ENCODE assay signal across 16 mouse cellular contexts in the genomic region with DNA sequence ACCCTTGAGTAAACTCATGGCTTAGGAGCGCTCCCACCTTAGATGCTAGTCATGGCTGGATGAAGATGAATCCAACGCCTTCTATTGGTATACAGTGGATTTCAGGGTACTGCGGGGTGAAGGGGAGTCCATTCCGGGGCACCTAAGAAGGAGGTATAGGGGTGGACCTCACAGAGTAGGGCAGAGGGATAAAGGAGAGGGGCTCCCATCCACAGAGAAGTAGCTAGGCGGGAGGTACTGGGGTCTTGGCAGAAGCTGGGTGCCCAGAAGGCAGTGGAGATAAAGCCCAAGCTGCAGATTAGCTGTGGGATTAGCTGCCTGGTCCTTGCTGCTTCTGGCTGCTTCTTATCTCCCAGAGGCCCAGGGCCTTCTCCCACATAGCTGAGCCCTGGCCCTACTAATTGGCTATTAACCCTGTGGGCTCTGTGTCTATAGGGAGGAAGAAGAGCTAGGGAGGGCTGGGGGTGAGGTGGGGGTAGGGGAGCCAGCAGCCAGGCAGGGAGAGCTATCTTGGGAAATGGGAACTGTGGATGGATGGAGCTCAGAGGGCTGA. TPM values are rescaled to one million over a fixed set of nuclear protein-coding genes. Genes with fewer than 3 reads are reported as not detected.
DNase-seq lines count a peak whose midpoint lies in the region; ATAC-seq and TF ChIP-seq lines count a peak whose summit lies in the region.
"Had no signal": no experiment of that assay in that cellular context is flagged by ENCODE, and none has a peak within 500 bp of the region (broad histone marks: within the 10 kb centered on the region; RNA-seq: fewer than 3 reads in every experiment).

No protein-coding gene starts in this region.

- H3K27ac ChIP-seq in heart, embryonic 12.5 days (ENCODE audit: poor library complexity, severe bottlenecking), result no peak overlapping the region
- H3K27ac ChIP-seq in heart, adult 2 months, result no peak overlapping the region
- peak overlapping the region; percentile 42 for H3K27ac ChIP-seq in MEL (ENCODE audit: control insufficient read depth, low read depth, low read length)
- H3K27ac ChIP-seq in hindbrain, embryonic 12.5 days, result peak overlapping the region; percentile 72
- peak overlapping the region; percentile 53; the same call in 1 of the 2 replicates for H3K27ac ChIP-seq in midbrain, embryonic 10.5 days (replicated peaks)
- H3K27ac ChIP-seq: embryonic facial prominence, embryonic 15.5 days; gastrocnemius, adult 2 months; macrophage had no signal

- no peak overlapping the region for H3K4me3 ChIP-seq in heart, embryonic 12.5 days
- H3K4me3 ChIP-seq in heart, adult 2 months, result no peak overlapping the region
- no peak overlapping the region for H3K4me3 ChIP-seq in MEL (ENCODE audit: control insufficient read depth in 1 of 2, insufficient read depth in 1 of 2, low read depth in 2 of 2, low read length in 2 of 2)
- H3K4me3 ChIP-seq in hindbrain, embryonic 12.5 days, result no peak overlapping the region
- H3K4me3 ChIP-seq in midbrain, embryonic 10.5 days, result no peak overlapping the region
- H3K4me3 ChIP-seq: embryonic facial prominence, embryonic 15.5 days; gastrocnemius, adult 2 months had no signal

- 46% methylated on average over 5 of the region's 5 CpGs for WGBS in heart, embryonic 12.5 days
- WGBS in heart, adult 2 months, result 69% methylated on average over 5 of the region's 5 CpGs
- 78% methylated on average over 5 of the region's 5 CpGs for WGBS in hindbrain, embryonic 12.5 days
- 68% methylated on average over 5 of the region's 5 CpGs for WGBS in midbrain, embryonic 10.5 days

- peak overlapping the region; percentile 1; the same call in 1 of the 2 replicates for H3K4me2 ChIP-seq in heart, embryonic 12.5 days
- no peak overlapping the region for H3K4me2 ChIP-seq in hindbrain, embryonic 12.5 days (replicated peaks)
- H3K4me2 ChIP-seq: embryonic facial prominence, embryonic 15.5 days had no signal

- TF ChIP-seq RAD21 in MEL (IDR thresholded peaks at IDR 0.05; ENCODE audit: low read depth, low read length), result no peak

- H3K4me1 ChIP-seq in heart, embryonic 12.5 days (replicated peaks), result peaks cover 39% of the 10 kb centered on the region
- H3K4me1 ChIP-seq in heart, adult 2 months (ENCODE audit: control insufficient read depth, insufficient read depth, low read length), result peaks cover 2% of the 10 kb centered on the region
- H3K4me1 ChIP-seq in MEL (ENCODE audit: control insufficient read depth in 1 of 2, insufficient read depth in 2 of 2, low read length in 2 of 2), result peaks cover 13 to 30% of the 10 kb centered on the region in 2 experiments
- peaks cover 25% of the 10 kb centered on the region for H3K4me1 ChIP-seq in hindbrain, embryonic 12.5 days
- H3K4me1 ChIP-seq in midbrain, embryonic 10.5 days, result peaks cover 56% of the 10 kb centered on the region

- intact Hi-C loops in heart, adult 2 months (cut with DNase I), result no loop called here

- ATAC-seq in heart, embryonic 12.5 days (ENCODE audit: insufficient number of reproducible peaks, low FRiP score), result peak; percentile 34; the same call in 1 of the 2 replicates
- ATAC-seq in hindbrain, embryonic 12.5 days (ENCODE audit: low FRiP score), result peak; percentile 44; the same call in 1 of the 2 replicates
- ATAC-seq in erythroid progenitor cell, adult 5-6 weeks (replicated peaks; ENCODE audit: low FRiP score, poor library complexity, severe bottlenecking), result no peak; the same call in 1 of the 2 replicates

- no peak for TF ChIP-seq POLR2A in heart, adult 2 months (IDR thresholded peaks at IDR 0.05; ENCODE audit: insufficient read depth, low read depth, low read length)
- no peak for TF ChIP-seq POLR2A in MEL (IDR thresholded peaks at IDR 0.05; ENCODE audit: control insufficient read depth in 1 of 2, insufficient read depth in 1 of 2, low read depth in 1 of 2, low read length in 2 of 2, poor library complexity in 1 of 2)

- no peak for TF ChIP-seq EP300 in heart, adult 2 months (IDR thresholded peaks at IDR 0.05; ENCODE audit: insufficient read depth, low read depth, low read length)
- peak; percentile 88 to 90 for TF ChIP-seq EP300 in MEL (IDR thresholded peaks at IDR 0.05; ENCODE audit: low read depth in 1 of 2, low read length in 2 of 2)

- no peaks in the 10 kb centered on the region for H3K36me3 ChIP-seq in heart, embryonic 12.5 days
- no peaks in the 10 kb centered on the region for H3K36me3 ChIP-seq in heart, adult 2 months (ENCODE audit: control insufficient read depth, insufficient read depth, low read length)
- peaks cover 0 to 19% of the 10 kb centered on the region in 2 experiments; a peak in 2 of 4 replicates for H3K36me3 ChIP-seq in MEL (ENCODE audit: control insufficient read depth in 1 of 2, insufficient read depth in 2 of 2, low read length in 2 of 2)
- no peaks in the 10 kb centered on the region for H3K36me3 ChIP-seq in hindbrain, embryonic 12.5 days
- H3K36me3 ChIP-seq in midbrain, embryonic 10.5 days, result no peaks in the 10 kb centered on the region
- H3K36me3 ChIP-seq: embryonic facial prominence, embryonic 15.5 days had no signal

- no peaks in the 10 kb centered on the region for H3K79me2 ChIP-seq in heart, adult 2 months (replicated peaks; ENCODE audit: control insufficient read depth, insufficient read depth, low read length)
- H3K79me2 ChIP-seq in MEL (ENCODE audit: control insufficient read depth, insufficient read depth, low read length, poor library complexity), result no peaks in the 10 kb centered on the region

- H3K27me3 ChIP-seq in heart, embryonic 12.5 days (replicated peaks), result peaks cover 27% of the 10 kb centered on the region
- peaks cover 3% of the 10 kb centered on the region; the same call in 1 of the 2 replicates for H3K27me3 ChIP-seq in heart, adult 2 months (ENCODE audit: control insufficient read depth, insufficient read depth, low read length)
- H3K27me3 ChIP-seq in MEL (ENCODE audit: control insufficient read depth in 1 of 2, insufficient read depth in 2 of 2, low read length in 2 of 2), result no peaks in the 10 kb centered on the region
- H3K27me3 ChIP-seq in hindbrain, embryonic 12.5 days, result peaks cover 35% of the 10 kb centered on the region
- H3K27me3 ChIP-seq in midbrain, embryonic 10.5 days (ENCODE audit: low read depth, poor library complexity, severe bottlenecking), result peaks cover 78% of the 10 kb centered on the region

- TF ChIP-seq CTCF in heart, adult 2 months (IDR thresholded peaks at IDR 0.05), result no peak
- TF ChIP-seq CTCF in MEL (IDR thresholded peaks at IDR 0.05 in 2 of 3, conservative IDR thresholded peaks at IDR 0.05 in 1 of 3; ENCODE audit: control insufficient read depth in 1 of 3, insufficient read depth in 1 of 3, low read depth in 2 of 3, low read length in 3 of 3, poor library complexity in 1 of 3, severe bottlenecking in 1 of 3), result no peak

- no peaks in the 10 kb centered on the region for H3K9me3 ChIP-seq in heart, embryonic 12.5 days (replicated peaks)
- H3K9me3 ChIP-seq in MEL (replicated peaks; ENCODE audit: insufficient read depth, low read length), result no peaks in the 10 kb centered on the region
- H3K9me3 ChIP-seq in hindbrain, embryonic 12.5 days (replicated peaks), result no peaks in the 10 kb centered on the region
- no peaks in the 10 kb centered on the region for H3K9me3 ChIP-seq in midbrain, embryonic 10.5 days (replicated peaks)
- H3K9me3 ChIP-seq: embryonic facial prominence, embryonic 15.5 days had no signal

- no peak for DNase-seq in heart, adult 2 months
- DNase-seq in MEL (ENCODE audit: low read depth, low spot score), result peak; percentile 63
- no peak for DNase-seq in midbrain, embryonic 10.5 days (ENCODE audit: low spot score)
- no peak for DNase-seq in spleen, postnatal 10 days (ENCODE audit: low spot score in 2 of 2)
- DNase-seq in lung, postnatal 36 days, result no peak
- DNase-seq: adrenal gland, postnatal 14 days; cerebellum, adult 11-12 months; gastrocnemius, adult 2 months; kidney, postnatal 4 days; spleen, adult 18-20 months had no signal

- H3K9ac ChIP-seq in heart, embryonic 12.5 days, result 0 out of 2 replicates have a peak overlapping the region, but pooled peaks have one; percentile 21
- H3K9ac ChIP-seq in heart, adult 2 months (ENCODE audit: low read depth, low read length), result no peak overlapping the region
- no peak overlapping the region for H3K9ac ChIP-seq in MEL (ENCODE audit: control insufficient read depth, low read depth, low read length, poor library complexity, severe bottlenecking)
- 0 out of 2 replicates have a peak overlapping the region, but pooled peaks have one; percentile 27 for H3K9ac ChIP-seq in hindbrain, embryonic 12.5 days
- H3K9ac ChIP-seq: embryonic facial prominence, embryonic 15.5 days had no signal

RNA-seq across cellular contexts. Expression of gene Asic4, which starts 13.5 kb away (rescaled TPM):
- polyA plus RNA-seq in heart, embryonic 12.5 days (2016; fragmentation: Nextera tagmentation; extraction: Ambion mirVana), result 0.24 and 0.33 TPM in 2 replicates
- not detected for total RNA-seq in heart, adult 2 months (2021)
- not detected in 2 replicates for polyA plus RNA-seq in heart, adult 2 months (2012; rRNA removed)
- total RNA-seq in MEL (2012; rRNA removed), result 0.19 TPM in 1 of 2 replicates, not detected in the other
- polyA plus RNA-seq in MEL (2012; ENCODE audit: insufficient read depth in 1 of 2, insufficient read length in 2 of 2, low read depth in 1 of 2, low replicate concordance in 2 of 2, missing spikeins in 1 of 2), result under 1 TPM in 1 of 2 experiments, not detected in 1; 0.18 TPM
- polyA plus RNA-seq in hindbrain, embryonic 12.5 days (2016; fragmentation: Nextera tagmentation; extraction: Ambion mirVana), result 18.3 and 19.0 TPM in 2 replicates
- 6.1 and 17.7 TPM in 2 replicates for polyA plus RNA-seq in midbrain, embryonic 10.5 days (2016; fragmentation: Nextera tagmentation; extraction: Ambion mirVana)
- total RNA-seq in erythroid progenitor cell, adult 5-6 weeks (2015; ENCODE audit: low replicate concordance), result not detected in 2 replicates
- total RNA-seq in erythroid progenitor cell, adult 5-6 weeks (2017; ENCODE audit: low replicate concordance), result not detected in 2 replicates
- total RNA-seq: gastrocnemius, adult 2 months; neutrophil, adult 5-6 weeks had no signal
- polyA plus RNA-seq: macrophage had no signal

RNA-seq across cellular contexts. Expression of gene Chpf, which starts 15.4 kb away (rescaled TPM):
- 35.2 and 37.8 TPM in 2 replicates for polyA plus RNA-seq in heart, embryonic 12.5 days (2016; fragmentation: Nextera tagmentation; extraction: Ambion mirVana)
- total RNA-seq in heart, adult 2 months (2021), result 10 to 100 TPM; 23.2 to 25.0 TPM
- polyA plus RNA-seq in heart, adult 2 months (2012; rRNA removed), result 26.9 and 37.8 TPM in 2 replicates
- total RNA-seq in MEL (2012; rRNA removed), result 23.9 and 32.3 TPM in 2 replicates
- polyA plus RNA-seq in MEL (2012; ENCODE audit: insufficient read depth in 1 of 2, insufficient read length in 2 of 2, low read depth in 1 of 2, low replicate concordance in 2 of 2, missing spikeins in 1 of 2), result 10 to 100 TPM in 1 of 2 experiments, not detected in 1; 49.0 TPM
- 39.2 and 41.5 TPM in 2 replicates for polyA plus RNA-seq in hindbrain, embryonic 12.5 days (2016; fragmentation: Nextera tagmentation; extraction: Ambion mirVana)
- polyA plus RNA-seq in midbrain, embryonic 10.5 days (2016; fragmentation: Nextera tagmentation; extraction: Ambion mirVana), result 24.4 and 25.2 TPM in 2 replicates
- total RNA-seq in erythroid progenitor cell, adult 5-6 weeks (2015; ENCODE audit: low replicate concordance), result not detected in 2 replicates
- 0.77 TPM in 1 of 2 replicates, not detected in the other for total RNA-seq in erythroid progenitor cell, adult 5-6 weeks (2017; ENCODE audit: low replicate concordance)

RNA-seq across cellular contexts. Expression of gene Tmem198, which starts 15.6 kb away (rescaled TPM):
- 0.41 and 0.49 TPM in 2 replicates for polyA plus RNA-seq in heart, embryonic 12.5 days (2016; fragmentation: Nextera tagmentation; extraction: Ambion mirVana)
- total RNA-seq in heart, adult 2 months (2021), result under 1 TPM; 0.21 to 0.66 TPM
- polyA plus RNA-seq in heart, adult 2 months (2012; rRNA removed), result 0.39 and 0.73 TPM in 2 replicates
- 0.33 and 0.65 TPM in 2 replicates for total RNA-seq in MEL (2012; rRNA removed)
- polyA plus RNA-seq in MEL (2012; ENCODE audit: insufficient read depth in 1 of 2, insufficient read length in 2 of 2, low read depth in 1 of 2, low replicate concordance in 2 of 2, missing spikeins in 1 of 2), result 1 to 10 TPM in 1 of 2 experiments, not detected in 1; 1.4 TPM
- polyA plus RNA-seq in hindbrain, embryonic 12.5 days (2016; fragmentation: Nextera tagmentation; extraction: Ambion mirVana), result 25.3 and 25.7 TPM in 2 replicates
- polyA plus RNA-seq in midbrain, embryonic 10.5 days (2016; fragmentation: Nextera tagmentation; extraction: Ambion mirVana), result 9.9 and 17.4 TPM in 2 replicates
- total RNA-seq in erythroid progenitor cell, adult 5-6 weeks (2015; ENCODE audit: low replicate concordance), result not detected in 2 replicates
- not detected in 2 replicates for total RNA-seq in erythroid progenitor cell, adult 5-6 weeks (2017; ENCODE audit: low replicate concordance)
- total RNA-seq: gastrocnemius, adult 2 months had no signal
- polyA plus RNA-seq: macrophage had no signal

RNA-seq across cellular contexts. Expression of gene Gmppa, which starts 28.0 kb away (rescaled TPM):
- polyA plus RNA-seq in heart, embryonic 12.5 days (2016; fragmentation: Nextera tagmentation; extraction: Ambion mirVana), result 67.7 and 69.1 TPM in 2 replicates
- total RNA-seq in heart, adult 2 months (2021), result 10 to 100 TPM; 38.9 to 39.9 TPM
- 91.3 and 94.6 TPM in 2 replicates for polyA plus RNA-seq in heart, adult 2 months (2012; rRNA removed)
- total RNA-seq in MEL (2012; rRNA removed), result 63.8 and 65.0 TPM in 2 replicates
- 100 to 1,000 TPM in 1 of 2 experiments, not detected in 1; 145 TPM for polyA plus RNA-seq in MEL (2012; ENCODE audit: insufficient read depth in 1 of 2, insufficient read length in 2 of 2, low read depth in 1 of 2, low replicate concordance in 2 of 2, missing spikeins in 1 of 2)
- polyA plus RNA-seq in hindbrain, embryonic 12.5 days (2016; fragmentation: Nextera tagmentation; extraction: Ambion mirVana), result 73.1 and 74.1 TPM in 2 replicates
- polyA plus RNA-seq in midbrain, embryonic 10.5 days (2016; fragmentation: Nextera tagmentation; extraction: Ambion mirVana), result 70.2 and 73.1 TPM in 2 replicates
- 17.6 and 23.1 TPM in 2 replicates for total RNA-seq in erythroid progenitor cell, adult 5-6 weeks (2015; ENCODE audit: low replicate concordance)
- total RNA-seq in erythroid progenitor cell, adult 5-6 weeks (2017; ENCODE audit: low replicate concordance), result 3.6 and 10.8 TPM in 2 replicates

RNA-seq across cellular contexts. Expression of gene Obsl1, which starts 42.5 kb away (rescaled TPM):
- polyA plus RNA-seq in heart, embryonic 12.5 days (2016; fragmentation: Nextera tagmentation; extraction: Ambion mirVana), result 137 and 147 TPM in 2 replicates
- total RNA-seq in heart, adult 2 months (2021), result 100 to 1,000 TPM; 117 to 131 TPM
- 87.8 and 119 TPM in 2 replicates for polyA plus RNA-seq in heart, adult 2 months (2012; rRNA removed)
- 0.08 TPM in 1 of 2 replicates, not detected in the other for total RNA-seq in MEL (2012; rRNA removed)
- 1 to 10 TPM in 1 of 2 experiments, not detected in 1; 1.2 TPM for polyA plus RNA-seq in MEL (2012; ENCODE audit: insufficient read depth in 1 of 2, insufficient read length in 2 of 2, low read depth in 1 of 2, low replicate concordance in 2 of 2, missing spikeins in 1 of 2)
- 63.4 and 66.4 TPM in 2 replicates for polyA plus RNA-seq in hindbrain, embryonic 12.5 days (2016; fragmentation: Nextera tagmentation; extraction: Ambion mirVana)
- polyA plus RNA-seq in midbrain, embryonic 10.5 days (2016; fragmentation: Nextera tagmentation; extraction: Ambion mirVana), result 35.2 and 35.7 TPM in 2 replicates
- not detected in 2 replicates for total RNA-seq in erythroid progenitor cell, adult 5-6 weeks (2015; ENCODE audit: low replicate concordance)
- 0.64 TPM in 1 of 2 replicates, not detected in the other for total RNA-seq in erythroid progenitor cell, adult 5-6 weeks (2017; ENCODE audit: low replicate concordance)
- total RNA-seq: neutrophil, adult 5-6 weeks had no signal
- polyA plus RNA-seq: macrophage had no signal

Comparison
In these comparisons a context has a peak if more than half of its experiments do, and no peak if none do; other contexts are left out.
1. H3K9ac ChIP-seq: peak in heart, embryonic 12.5 days (single experiment) and hindbrain, embryonic 12.5 days (single experiment); none in heart, adult 2 months (single experiment) and MEL (single experiment).
2. H3K27ac ChIP-seq: peak in MEL (single experiment), hindbrain, embryonic 12.5 days (single experiment) and midbrain, embryonic 10.5 days (single experiment); none in heart, embryonic 12.5 days (single experiment) and heart, adult 2 months (single experiment).